Mouse (Mus musculus): ENCODE measurements around the gene Ppp2r2c. TPM values are rescaled to one million over a fixed set of nuclear protein-coding genes. Genes with fewer than 3 reads are reported as not detected.

Gene Ppp2r2c
- polyA plus RNA-seq, 1 experiment from 2014 or later, result 9.5 TPM

- no peaks in the 10 kb centered on the region for H3K36me3 ChIP-seq (ENCODE audit: control insufficient read depth, insufficient read depth, low read length)
- H3K4me3 ChIP-seq (ENCODE audit: low read depth, low read length), result no peak overlapping the region
- DNase-seq (ENCODE audit: low spot score), result no peak
- H3K27ac ChIP-seq (ENCODE audit: low read depth, low read length), result no peak overlapping the region
- no peaks in the 10 kb centered on the region for H3K27me3 ChIP-seq (ENCODE audit: control insufficient read depth, insufficient read depth, low read length)
- H3K9ac ChIP-seq (ENCODE audit: low read length), result no peak overlapping the region
- 86% methylated on average over 1 of the region's 1 CpGs for WGBS
- ATAC-seq (ENCODE audit: insufficient read depth, low FRiP score, low TSS enrichment), result no peak
- H3K4me2 ChIP-seq (ENCODE audit: low read depth), result no peak overlapping the region
- H3K4me1 ChIP-seq (ENCODE audit: control insufficient read depth, insufficient read depth, low read length), result peaks cover 3% of the 10 kb centered on the region; the same call in 1 of the 2 replicates
- no peaks in the 10 kb centered on the region for H3K9me3 ChIP-seq (ENCODE audit: control insufficient read depth, low read length)
Measured at GRCm38 (mm10) chr5:36921871-36922270, 53.6 kb downstream of the Ppp2r2c start.

- no peaks in the 10 kb centered on the region for H3K9me3 ChIP-seq (ENCODE audit: control insufficient read depth, low read length)
- H3K4me2 ChIP-seq (ENCODE audit: low read depth), result no peak overlapping the region
- ATAC-seq (ENCODE audit: insufficient read depth, low FRiP score, low TSS enrichment) (no peak), DNase-seq (ENCODE audit: low spot score) (no peak)
- peaks cover 3% of the 10 kb centered on the region; the same call in 1 of the 2 replicates for H3K4me1 ChIP-seq (ENCODE audit: control insufficient read depth, insufficient read depth, low read length)
- no peak overlapping the region for H3K9ac ChIP-seq (ENCODE audit: low read length)
- H3K27ac ChIP-seq (ENCODE audit: low read depth, low read length), result no peak overlapping the region
- 76% methylated on average over 10 of the region's 10 CpGs for WGBS
- no peaks in the 10 kb centered on the region for H3K27me3 ChIP-seq (ENCODE audit: control insufficient read depth, insufficient read depth, low read length)
- H3K36me3 ChIP-seq (ENCODE audit: control insufficient read depth, insufficient read depth, low read length), result no peaks in the 10 kb centered on the region
- no peak overlapping the region for H3K4me3 ChIP-seq (ENCODE audit: low read depth, low read length)
Measured at GRCm38 (mm10) chr5:36922811-36923210, 54.5 kb downstream of the Ppp2r2c start.

GRCm38 (mm10) chr5:36923826-36924700, 55.8 kb downstream of the Ppp2r2c start:
- DNase-seq (ENCODE audit: low spot score) (no peak), ATAC-seq (ENCODE audit: insufficient read depth, low FRiP score, low TSS enrichment) (no peak)
- WGBS, result 59% methylated on average over 11 of the region's 11 CpGs

GRCm38 (mm10) chr5:36928701-36929100, 60.4 kb downstream of the Ppp2r2c start:
- WGBS, result 52% methylated on average over 4 of the region's 4 CpGs
- Histone ChIP-seq H3K4me2 (ENCODE audit: low read depth) (no peak overlapping the region), H3K9me3 (ENCODE audit: control insufficient read depth, low read length) (no peaks in the 10 kb centered on the region), H3K27ac (ENCODE audit: low read depth, low read length) (no peak overlapping the region), H3K27me3 (ENCODE audit: control insufficient read depth, insufficient read depth, low read length) (no peaks in the 10 kb centered on the region), H3K4me3 (ENCODE audit: low read depth, low read length) (no peak overlapping the region), H3K4me1 (ENCODE audit: control insufficient read depth, insufficient read depth, low read length) (no peaks in the 10 kb centered on the region), H3K36me3 (ENCODE audit: control insufficient read depth, insufficient read depth, low read length) (no peaks in the 10 kb centered on the region), H3K9ac (ENCODE audit: low read length) (no peak overlapping the region)
- DNase-seq (ENCODE audit: low spot score) (peak; percentile 48), ATAC-seq (ENCODE audit: insufficient read depth, low FRiP score, low TSS enrichment) (no peak)

More at GRCm38 (mm10) chr5:36923826-36924700, 55.8 kb downstream of the Ppp2r2c start:
- no peaks in the 10 kb centered on the region for H3K4me1 ChIP-seq (ENCODE audit: control insufficient read depth, insufficient read depth, low read length)
- H3K36me3 ChIP-seq (ENCODE audit: control insufficient read depth, insufficient read depth, low read length), result no peaks in the 10 kb centered on the region
- no peak overlapping the region for H3K27ac ChIP-seq (ENCODE audit: low read depth, low read length)
- no peak overlapping the region for H3K4me3 ChIP-seq (ENCODE audit: low read depth, low read length)
- no peak overlapping the region for H3K9ac ChIP-seq (ENCODE audit: low read length)
- no peaks in the 10 kb centered on the region for H3K9me3 ChIP-seq (ENCODE audit: control insufficient read depth, low read length)
- no peaks in the 10 kb centered on the region for H3K27me3 ChIP-seq (ENCODE audit: control insufficient read depth, insufficient read depth, low read length)
- no peak overlapping the region for H3K4me2 ChIP-seq (ENCODE audit: low read depth)

- H3K4me2 ChIP-seq (ENCODE audit: low read depth), result no peak overlapping the region
- H3K4me3 ChIP-seq (ENCODE audit: low read depth, low read length), result no peak overlapping the region
- no peaks in the 10 kb centered on the region for H3K27me3 ChIP-seq (ENCODE audit: control insufficient read depth, insufficient read depth, low read length)
- 69% methylated on average over 3 of the region's 3 CpGs for WGBS
- no peaks in the 10 kb centered on the region for H3K9me3 ChIP-seq (ENCODE audit: control insufficient read depth, low read length)
- H3K9ac ChIP-seq (ENCODE audit: low read length), result no peak overlapping the region
- H3K36me3 ChIP-seq (ENCODE audit: control insufficient read depth, insufficient read depth, low read length), result no peaks in the 10 kb centered on the region
- H3K4me1 ChIP-seq (ENCODE audit: control insufficient read depth, insufficient read depth, low read length), result no peaks in the 10 kb centered on the region
- no peak overlapping the region for H3K27ac ChIP-seq (ENCODE audit: low read depth, low read length)
- DNase-seq (ENCODE audit: low spot score), result no peak
- no peak for ATAC-seq (ENCODE audit: insufficient read depth, low FRiP score, low TSS enrichment)
Measured at GRCm38 (mm10) chr5:36929376-36929775, 61.1 kb downstream of the Ppp2r2c start.

- DNase-seq (ENCODE audit: low spot score) (no peak), ATAC-seq (ENCODE audit: insufficient read depth, low FRiP score, low TSS enrichment) (no peak)
- no peaks in the 10 kb centered on the region for H3K36me3 ChIP-seq (ENCODE audit: control insufficient read depth, insufficient read depth, low read length)
- H3K4me3 ChIP-seq (ENCODE audit: low read depth, low read length), result no peak overlapping the region
- no peaks in the 10 kb centered on the region for H3K4me1 ChIP-seq (ENCODE audit: control insufficient read depth, insufficient read depth, low read length)
- H3K9ac ChIP-seq (ENCODE audit: low read length), result no peak overlapping the region
- no peaks in the 10 kb centered on the region for H3K9me3 ChIP-seq (ENCODE audit: control insufficient read depth, low read length)
- WGBS, result 65% methylated on average over 8 of the region's 8 CpGs
- H3K27ac ChIP-seq (ENCODE audit: low read depth, low read length), result no peak overlapping the region
- H3K27me3 ChIP-seq (ENCODE audit: control insufficient read depth, insufficient read depth, low read length), result no peaks in the 10 kb centered on the region
- no peak overlapping the region for H3K4me2 ChIP-seq (ENCODE audit: low read depth)
Measured at GRCm38 (mm10) chr5:36933383-36933782, 65.1 kb downstream of the Ppp2r2c start.

GRCm38 (mm10) chr5:36935486-36936473, 67.5 kb downstream of the Ppp2r2c start:
- Histone ChIP-seq H3K27me3 (ENCODE audit: control insufficient read depth, insufficient read depth, low read length) (no peaks in the 10 kb centered on the region), H3K4me1 (ENCODE audit: control insufficient read depth, insufficient read depth, low read length) (no peaks in the 10 kb centered on the region), H3K27ac (ENCODE audit: low read depth, low read length) (no peak overlapping the region), H3K36me3 (ENCODE audit: control insufficient read depth, insufficient read depth, low read length) (no peaks in the 10 kb centered on the region), H3K9ac (ENCODE audit: low read length) (no peak overlapping the region), H3K4me2 (ENCODE audit: low read depth) (no peak overlapping the region), H3K4me3 (ENCODE audit: low read depth, low read length) (no peak overlapping the region), H3K9me3 (ENCODE audit: control insufficient read depth, low read length) (no peaks in the 10 kb centered on the region)
- DNase-seq (ENCODE audit: low spot score) (no peak), ATAC-seq (ENCODE audit: insufficient read depth, low FRiP score, low TSS enrichment) (no peak)
- 68% methylated on average over 17 of the region's 17 CpGs for WGBS

- no peak overlapping the region for H3K4me3 ChIP-seq (ENCODE audit: low read depth, low read length)
Measured at GRCm38 (mm10) chr5:36936548-36936947, 68.2 kb downstream of the Ppp2r2c start.

More at GRCm38 (mm10) chr5:36936548-36936947, 68.2 kb downstream of the Ppp2r2c start:
- Histone ChIP-seq H3K27me3 (ENCODE audit: control insufficient read depth, insufficient read depth, low read length) (no peaks in the 10 kb centered on the region), H3K36me3 (ENCODE audit: control insufficient read depth, insufficient read depth, low read length) (no peaks in the 10 kb centered on the region), H3K4me2 (ENCODE audit: low read depth) (no peak overlapping the region), H3K9me3 (ENCODE audit: control insufficient read depth, low read length) (no peaks in the 10 kb centered on the region), H3K27ac (ENCODE audit: low read depth, low read length) (no peak overlapping the region), H3K9ac (ENCODE audit: low read length) (no peak overlapping the region), H3K4me1 (ENCODE audit: control insufficient read depth, insufficient read depth, low read length) (no peaks in the 10 kb centered on the region)
- no peak for ATAC-seq (ENCODE audit: insufficient read depth, low FRiP score, low TSS enrichment)
- WGBS, result 74% methylated on average over 7 of the region's 7 CpGs
- no peak for DNase-seq (ENCODE audit: low spot score)
